8 mouse cellular contexts compared by ENCODE assay signal in genomic region chr7:31041662-31042315, GRCm38 (mm10). TPM values are rescaled to one million over a fixed set of nuclear protein-coding genes. Genes with fewer than 3 reads are reported as not detected.
A peak's percentile ranks its signal among the peaks of the same experiment; 100 is the strongest.
DNase-seq lines count a peak whose midpoint lies in the region; ATAC-seq and TF ChIP-seq lines count a peak whose summit lies in the region.

No protein-coding gene starts in this region.

- H3K4me3 ChIP-seq in hindbrain, postnatal 0 days (ENCODE audit: low read length), result 0 out of 2 replicates have a peak overlapping the region, but pooled peaks have one; percentile 6
- peak overlapping the region; percentile 46 for H3K4me3 ChIP-seq in liver, embryonic 16.5 days (ENCODE audit: low read depth, low read length)

- H3K36me3 ChIP-seq in hindbrain, postnatal 0 days (ENCODE audit: insufficient read depth, low read length), result no peaks in the 10 kb centered on the region
- no peaks in the 10 kb centered on the region for H3K36me3 ChIP-seq in liver, embryonic 16.5 days (ENCODE audit: control insufficient read depth, insufficient read depth)

- H3K27ac ChIP-seq in hindbrain, postnatal 0 days, result no peak overlapping the region
- peak overlapping the region; percentile 24; the same call in 1 of the 2 replicates for H3K27ac ChIP-seq in liver, embryonic 16.5 days (ENCODE audit: low read length)

- peak overlapping the region; percentile 39 for H3K4me2 ChIP-seq in hindbrain, postnatal 0 days (ENCODE audit: low read depth, low read length)
- H3K4me2 ChIP-seq in liver, embryonic 16.5 days (ENCODE audit: low read depth, low read length), result peak overlapping the region; percentile 46

- TF ChIP-seq CTCF in hindbrain, postnatal 0 days (IDR thresholded peaks at IDR 0.05; ENCODE audit: low read depth), result no peak

- 0 out of 2 replicates have a peak, but pooled peaks cover 20% of the 10 kb centered on the region for H3K27me3 ChIP-seq in hindbrain, postnatal 0 days (ENCODE audit: insufficient read depth, low read length)
- peaks cover 10% of the 10 kb centered on the region for H3K27me3 ChIP-seq in liver, embryonic 16.5 days (ENCODE audit: control insufficient read depth, insufficient read depth, low read depth, low read length)

- no peak overlapping the region for H3K9ac ChIP-seq in hindbrain, postnatal 0 days (replicated peaks; ENCODE audit: low read length)
- H3K9ac ChIP-seq in liver, embryonic 16.5 days (ENCODE audit: low read depth, low read length), result no peak overlapping the region; the same call in 1 of the 2 replicates

- 8% methylated on average over 28 of the region's 28 CpGs for WGBS in hindbrain, postnatal 0 days
- WGBS in liver, embryonic 16.5 days (ENCODE audit: insufficient replicate concordance), result 2% methylated on average over 28 of the region's 28 CpGs

- ATAC-seq in activated CD4-positive, CD25-positive, alpha-beta regulatory T cell, adult 4 months, result peak; percentile 83
- peak; percentile 30; the same call in 1 of the 2 replicates for ATAC-seq in hindbrain, postnatal 0 days
- peak; percentile 58; the same call in 1 of the 2 replicates for ATAC-seq in liver, embryonic 16.5 days (ENCODE audit: low read depth)

- no peaks in the 10 kb centered on the region for H3K4me1 ChIP-seq in hindbrain, postnatal 0 days (ENCODE audit: insufficient read depth, low read length)
- H3K4me1 ChIP-seq in liver, embryonic 16.5 days (ENCODE audit: control insufficient read depth, low read depth, low read length), result no peaks in the 10 kb centered on the region

- no peaks in the 10 kb centered on the region for H3K9me3 ChIP-seq in hindbrain, postnatal 0 days (ENCODE audit: low read length)
- no peaks in the 10 kb centered on the region for H3K9me3 ChIP-seq in liver, embryonic 16.5 days (replicated peaks; ENCODE audit: control insufficient read depth, low read length)

- DNase-seq in 3134 (ENCODE audit: extremely low read depth, insufficient read length, low spot score), result peak; percentile 87
- DNase-seq in gastrocnemius, adult 8-10 months (ENCODE audit: low spot score in 2 of 2), result peak; percentile 17 to 45
- no peak for DNase-seq in hindbrain, postnatal 0 days (ENCODE audit: low spot score)
- peak; percentile 13 for DNase-seq in neural tube, embryonic 10.5 days (ENCODE audit: extremely low spot score, low spot score)
- no peak for DNase-seq in right cerebral cortex, postnatal 10 days (ENCODE audit: low spot score in 2 of 2)
- DNase-seq in left cerebral cortex, adult 11 months (ENCODE audit: low spot score), result no peak

RNA-seq across cellular contexts. Expression of gene Fxyd5, which starts 0.5 kb away (rescaled TPM):
- polyA plus RNA-seq in activated CD4-positive, CD25-positive, alpha-beta regulatory T cell, adult 4 months (2017; shearing (Covaris generic)), result 1,000 to 10,000 TPM; 2,132 to 2,220 TPM
- 1 to 10 TPM; 4.7 to 8.7 (median 6.1) TPM for total RNA-seq in gastrocnemius, adult 8-10 months (2022)
- total RNA-seq in hindbrain, postnatal 0 days (2014; rRNA removed), result 15.3 and 22.1 TPM in 2 replicates
- 33.3 and 35.3 TPM in 2 replicates for polyA plus RNA-seq in hindbrain, postnatal 0 days (2015; fragmentation: Nextera tagmentation; extraction: Ambion mirVana)
- polyA plus RNA-seq in liver, embryonic 16.5 days (2015; fragmentation: Nextera tagmentation; extraction: Ambion mirVana), result 19.9 and 22.4 TPM in 2 replicates

RNA-seq across cellular contexts. Expression of gene Fxyd7, which starts 9.5 kb away (rescaled TPM):
- polyA plus RNA-seq in activated CD4-positive, CD25-positive, alpha-beta regulatory T cell, adult 4 months (2017; shearing (Covaris generic)), result not detected
- 1 to 10 TPM in 2 of 4 experiments, under 1 TPM in 1, not detected in 1; 0.99 to 1.3 (median 1.3) TPM for total RNA-seq in gastrocnemius, adult 8-10 months (2022)
- total RNA-seq in hindbrain, postnatal 0 days (2014; rRNA removed), result 234 and 282 TPM in 2 replicates
- 466 and 477 TPM in 2 replicates for polyA plus RNA-seq in hindbrain, postnatal 0 days (2015; fragmentation: Nextera tagmentation; extraction: Ambion mirVana)
- polyA plus RNA-seq in liver, embryonic 16.5 days (2015; fragmentation: Nextera tagmentation; extraction: Ambion mirVana), result 0.15 and 0.65 TPM in 2 replicates

RNA-seq across cellular contexts. Expression of gene Fxyd1, which starts 15.2 kb away (rescaled TPM):
- polyA plus RNA-seq in activated CD4-positive, CD25-positive, alpha-beta regulatory T cell, adult 4 months (2017; shearing (Covaris generic)), result not detected
- total RNA-seq in gastrocnemius, adult 8-10 months (2022), result 100 to 1,000 TPM; 556 to 826 (median 679) TPM
- total RNA-seq in hindbrain, postnatal 0 days (2014; rRNA removed), result 24.0 and 26.5 TPM in 2 replicates
- polyA plus RNA-seq in hindbrain, postnatal 0 days (2015; fragmentation: Nextera tagmentation; extraction: Ambion mirVana), result 129 and 150 TPM in 2 replicates
- 120 and 130 TPM in 2 replicates for polyA plus RNA-seq in liver, embryonic 16.5 days (2015; fragmentation: Nextera tagmentation; extraction: Ambion mirVana)

RNA-seq across cellular contexts. Expression of gene Lgi4, which starts 17.4 kb away (rescaled TPM):
- under 1 TPM in 1 of 2 experiments, not detected in 1; 0.19 TPM for polyA plus RNA-seq in activated CD4-positive, CD25-positive, alpha-beta regulatory T cell, adult 4 months (2017; shearing (Covaris generic))
- 1 to 10 TPM; 1.4 to 3.5 (median 2.3) TPM for total RNA-seq in gastrocnemius, adult 8-10 months (2022)
- 1.9 and 5.9 TPM in 2 replicates for total RNA-seq in hindbrain, postnatal 0 days (2014; rRNA removed)
- polyA plus RNA-seq in hindbrain, postnatal 0 days (2015; fragmentation: Nextera tagmentation; extraction: Ambion mirVana), result 1.2 and 1.3 TPM in 2 replicates
- polyA plus RNA-seq in liver, embryonic 16.5 days (2015; fragmentation: Nextera tagmentation; extraction: Ambion mirVana), result 0.02 and 0.12 TPM in 2 replicates

RNA-seq across cellular contexts. Expression of gene Fxyd3, which starts 34.7 kb away (rescaled TPM):
- not detected for polyA plus RNA-seq in activated CD4-positive, CD25-positive, alpha-beta regulatory T cell, adult 4 months (2017; shearing (Covaris generic))
- total RNA-seq in gastrocnemius, adult 8-10 months (2022), result 1 to 10 TPM in 2 of 4 experiments, under 1 TPM in 2; 0.77 to 1.3 (median 0.92) TPM
- not detected in 2 replicates for total RNA-seq in hindbrain, postnatal 0 days (2014; rRNA removed)
- 1.2 and 1.5 TPM in 2 replicates for polyA plus RNA-seq in hindbrain, postnatal 0 days (2015; fragmentation: Nextera tagmentation; extraction: Ambion mirVana)
- polyA plus RNA-seq in liver, embryonic 16.5 days (2015; fragmentation: Nextera tagmentation; extraction: Ambion mirVana), result 0.51 and 1.1 TPM in 2 replicates

Comparison
In these comparisons a context has a peak if more than half of its experiments do, and no peak if none do; other contexts are left out.
1. DNase-seq: peak in 3134 (single experiment), gastrocnemius, adult 8-10 months (2 of 2) and neural tube, embryonic 10.5 days (single experiment); none in hindbrain, postnatal 0 days (single experiment), right cerebral cortex, postnatal 10 days (0 of 2) and left cerebral cortex, adult 11 months (single experiment).
2. ATAC-seq: peak in every context shown above with its lines; median percentile 83 in activated CD4-positive, CD25-positive, alpha-beta regulatory T cell, adult 4 months; 58 in liver, embryonic 16.5 days; 30 in hindbrain, postnatal 0 days.
3. RNA of gene Fxyd5, which starts 0.5 kb away (polyA plus RNA-seq): 2,132 to 2,220 TPM in activated CD4-positive, CD25-positive, alpha-beta regulatory T cell, adult 4 months; 33.3 to 35.3 TPM in hindbrain, postnatal 0 days and 19.9 to 22.4 TPM in liver, embryonic 16.5 days; every median in the first group is over 10 times any median in the second.
4. RNA of gene Fxyd7, which starts 9.5 kb away (polyA plus RNA-seq): 466 to 477 TPM in hindbrain, postnatal 0 days; 0.15 to 0.65 TPM in liver, embryonic 16.5 days and not detected in activated CD4-positive, CD25-positive, alpha-beta regulatory T cell, adult 4 months; every median in the first group is over 100 times any median in the second.
5. RNA of gene Fxyd1, which starts 15.2 kb away (polyA plus RNA-seq): 120 to 130 TPM in liver, embryonic 16.5 days and 129 to 150 TPM in hindbrain, postnatal 0 days; not detected in activated CD4-positive, CD25-positive, alpha-beta regulatory T cell, adult 4 months; every median in the first group is over 100 times any median in the second.